ENCODE assay signal across 9 mouse cellular contexts in genomic region chr5:135001309-135001708, GRCm38 (mm10). TPM values are rescaled to one million over a fixed set of nuclear protein-coding genes. Genes with fewer than 3 reads are reported as not detected.
DNase-seq lines count a peak whose midpoint lies in the region; ATAC-seq and TF ChIP-seq lines count a peak whose summit lies in the region.
"Had no signal": no experiment of that assay in that cellular context is flagged by ENCODE, and none has a peak within 500 bp of the region (broad histone marks: within the 10 kb centered on the region; RNA-seq: fewer than 3 reads in every experiment).

No protein-coding gene starts in this region.

- peaks cover 17% of the 10 kb centered on the region for H3K4me1 ChIP-seq in limb, embryonic 10.5 days

- WGBS in limb, embryonic 10.5 days = 0% methylated on average over 14 of the region's 14 CpGs

- no peaks in the 10 kb centered on the region for H3K9me3 ChIP-seq in limb, embryonic 10.5 days (replicated peaks)

- no peak overlapping the region for H3K4me3 ChIP-seq in layer of hippocampus, adult 2 months
- H3K4me3 ChIP-seq in limb, embryonic 10.5 days = peak overlapping the region; percentile 23

- no peak for DNase-seq in layer of hippocampus, adult 2 months (ENCODE audit: low spot score in 2 of 2)
- no peak for DNase-seq in layer of hippocampus, adult 8-10 months (ENCODE audit: low spot score in 2 of 2)
- peak; percentile 72 to 85 for DNase-seq in cerebellum, postnatal 14 days
- peak; percentile 82 for DNase-seq in limb, embryonic 10.5 days (ENCODE audit: low spot score)
- peak; percentile 79 for DNase-seq in mesoderm, embryonic 11.5 days (ENCODE audit: low read depth, low spot score)
- peak; percentile 46 for DNase-seq in thymus, postnatal 0 days (ENCODE audit: low spot score)
- DNase-seq in layer of hippocampus, adult 18-20 months (ENCODE audit: low spot score in 2 of 2) = no peak

- H3K27ac ChIP-seq in layer of hippocampus, adult 2 months = no peak overlapping the region
- peak overlapping the region; percentile 72 for H3K27ac ChIP-seq in limb, embryonic 10.5 days

- no peaks in the 10 kb centered on the region for H3K36me3 ChIP-seq in limb, embryonic 10.5 days

- TF ChIP-seq CTCF in layer of hippocampus, adult 2 months (conservative IDR thresholded peaks at IDR 0.05) = peak; percentile 47

- H3K27me3 ChIP-seq in limb, embryonic 10.5 days (ENCODE audit: low read depth, poor library complexity, severe bottlenecking) = 0 out of 2 replicates have a peak, but pooled peaks cover 11% of the 10 kb centered on the region

- ATAC-seq in hematopoietic stem cell, adult 5-6 weeks (replicated peaks in 1 of 2; ENCODE audit: insufficient read depth in 1 of 2, low FRiP score in 2 of 2, low TSS enrichment in 1 of 2, low read depth in 1 of 2, poor library complexity in 2 of 2, severe bottlenecking in 2 of 2) = peak; percentile 45 to 56

RNA-seq across cellular contexts. Expression of gene Abhd11, which starts 7.6 kb away (rescaled TPM):
- 10 to 100 TPM; 30.0 to 32.7 TPM for total RNA-seq in layer of hippocampus, adult 2 months (2021)
- total RNA-seq in layer of hippocampus, adult 8-10 months (2022) = 10 to 100 TPM; 30.3 to 35.3 (median 33.6) TPM
- total RNA-seq in hematopoietic stem cell, adult 5-6 weeks (2017) = 27.1 and 41.0 TPM in 2 replicates
- polyA plus RNA-seq in limb, embryonic 10.5 days (2016; fragmentation: Nextera tagmentation; extraction: Ambion mirVana) = 23.5 and 30.1 TPM in 2 replicates
- 51.0 and 52.2 TPM in 2 replicates for polyA plus RNA-seq in thymus, postnatal 0 days (2015; fragmentation: Nextera tagmentation; extraction: Ambion mirVana)
- 10 to 100 TPM; 27.8 to 29.5 TPM for total RNA-seq in layer of hippocampus, adult 18-20 months (2021)

RNA-seq across cellular contexts. Expression of gene Cldn3, which starts 15.3 kb away (rescaled TPM):
- total RNA-seq in layer of hippocampus, adult 2 months (2021) = under 1 TPM in 1 of 2 experiments, not detected in 1; 0.37 TPM
- under 1 TPM; 0.61 to 0.87 (median 0.81) TPM for total RNA-seq in layer of hippocampus, adult 8-10 months (2022)
- not detected in 2 replicates for total RNA-seq in hematopoietic stem cell, adult 5-6 weeks (2017)
- 8.3 and 10.3 TPM in 2 replicates for polyA plus RNA-seq in limb, embryonic 10.5 days (2016; fragmentation: Nextera tagmentation; extraction: Ambion mirVana)
- polyA plus RNA-seq in thymus, postnatal 0 days (2015; fragmentation: Nextera tagmentation; extraction: Ambion mirVana) = 6.4 and 6.8 TPM in 2 replicates
- 1 to 10 TPM in 1 of 2 experiments, under 1 TPM in 1; 0.43 to 1.6 TPM for total RNA-seq in layer of hippocampus, adult 18-20 months (2021)

RNA-seq across cellular contexts. Expression of gene Stx1a, which starts 22.0 kb away (rescaled TPM):
- 10 to 100 TPM; 92.3 to 97.6 TPM for total RNA-seq in layer of hippocampus, adult 2 months (2021)
- total RNA-seq in layer of hippocampus, adult 8-10 months (2022) = 10 to 100 TPM; 84.7 to 93.8 (median 89.2) TPM
- not detected in 2 replicates for total RNA-seq in hematopoietic stem cell, adult 5-6 weeks (2017)
- 7.5 and 8.1 TPM in 2 replicates for polyA plus RNA-seq in limb, embryonic 10.5 days (2016; fragmentation: Nextera tagmentation; extraction: Ambion mirVana)
- polyA plus RNA-seq in thymus, postnatal 0 days (2015; fragmentation: Nextera tagmentation; extraction: Ambion mirVana) = 3.2 and 3.3 TPM in 2 replicates
- 10 to 100 TPM; 91.5 to 97.8 TPM for total RNA-seq in layer of hippocampus, adult 18-20 months (2021)

RNA-seq across cellular contexts. Expression of gene Cldn4, which starts 54.6 kb away (rescaled TPM):
- total RNA-seq in layer of hippocampus, adult 2 months (2021) = not detected
- total RNA-seq in layer of hippocampus, adult 8-10 months (2022) = not detected
- 0.81 TPM in 1 of 2 replicates, not detected in the other for total RNA-seq in hematopoietic stem cell, adult 5-6 weeks (2017)
- polyA plus RNA-seq in limb, embryonic 10.5 days (2016; fragmentation: Nextera tagmentation; extraction: Ambion mirVana) = 9.8 and 10.0 TPM in 2 replicates
- polyA plus RNA-seq in thymus, postnatal 0 days (2015; fragmentation: Nextera tagmentation; extraction: Ambion mirVana) = 32.6 and 35.4 TPM in 2 replicates
- total RNA-seq in layer of hippocampus, adult 18-20 months (2021) = not detected
- total RNA-seq: adrenal gland, postnatal 36 days had no signal

Comparison
In these comparisons a context has a peak if more than half of its experiments do, and no peak if none do; other contexts are left out.
1. DNase-seq: peak in cerebellum, postnatal 14 days (2 of 2), limb, embryonic 10.5 days (single experiment), mesoderm, embryonic 11.5 days (single experiment) and thymus, postnatal 0 days (single experiment); none in layer of hippocampus, adult 2 months (0 of 2), layer of hippocampus, adult 8-10 months (0 of 2) and layer of hippocampus, adult 18-20 months (0 of 2).
2. RNA of gene Stx1a, which starts 22.0 kb away (total RNA-seq): 91.5 to 97.8 TPM in layer of hippocampus, adult 18-20 months, 92.3 to 97.6 TPM in layer of hippocampus, adult 2 months and 84.7 to 93.8 TPM in layer of hippocampus, adult 8-10 months; not detected in hematopoietic stem cell, adult 5-6 weeks; every median in the first group is over 10 times any median in the second.